In the genomic region with DNA sequence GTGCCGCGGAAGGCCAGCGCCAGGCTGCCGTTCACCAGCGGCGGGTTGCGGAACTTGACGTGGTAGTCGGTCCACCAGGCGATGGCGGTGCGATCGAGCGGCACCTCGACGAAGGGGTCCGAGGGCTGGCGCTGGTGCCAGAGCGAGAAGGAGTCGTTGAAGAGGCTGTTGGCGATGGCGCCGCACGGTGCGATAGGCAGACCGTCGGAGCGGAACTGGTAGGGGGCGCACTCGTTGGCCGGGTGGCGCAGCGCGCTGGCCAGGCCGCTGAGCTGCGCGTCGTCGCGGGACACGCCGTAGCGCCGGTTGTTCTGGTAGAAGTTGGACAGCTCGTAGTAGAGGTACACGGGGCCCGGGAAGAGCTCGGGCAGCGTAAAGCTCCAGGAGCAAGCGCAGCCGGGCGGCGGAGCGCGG, we compare ENCODE assay signal across 9 mouse cellular contexts. TPM values are rescaled to one million over a fixed set of nuclear protein-coding genes. Genes with fewer than 3 reads are reported as not detected.
DNase-seq lines count a peak whose midpoint lies in the region; ATAC-seq and TF ChIP-seq lines count a peak whose summit lies in the region.
"Had no signal": no experiment of that assay in that cellular context is flagged by ENCODE, and none has a peak within 500 bp of the region (broad histone marks: within the 10 kb centered on the region; RNA-seq: fewer than 3 reads in every experiment).

No protein-coding gene starts in this region.

- peak overlapping the region; percentile 40 for H3K4me2 ChIP-seq in forebrain, embryonic 11.5 days (ENCODE audit: low read depth, low read length, severe bottlenecking)

- DNase-seq in left cerebral cortex, adult 2 months (ENCODE audit: extremely low spot score in 1 of 2, low spot score in 2 of 2), result no peak
- DNase-seq in left cerebral cortex, postnatal 14 days (ENCODE audit: low spot score in 2 of 2), result no peak
- peak; percentile 76 for DNase-seq in forebrain, embryonic 11.5 days (ENCODE audit: low spot score)
- DNase-seq in heart, postnatal 36 days, result peak; percentile 30 to 32
- DNase-seq in kidney, postnatal 36 days, result peak; percentile 20 to 69
- DNase-seq in testis, postnatal 14 days (ENCODE audit: low spot score), result peak; percentile 36
- DNase-seq in layer of hippocampus, adult 18-20 months (ENCODE audit: low spot score in 2 of 2), result no peak

- peak overlapping the region; percentile 12; the same call in 1 of the 2 replicates for H3K9ac ChIP-seq in forebrain, embryonic 11.5 days (ENCODE audit: low read length)

- WGBS in forebrain, embryonic 11.5 days, result 1% methylated on average over 55 of the region's 55 CpGs

- peak overlapping the region; percentile 33 for H3K4me3 ChIP-seq in left cerebral cortex, adult 2 months
- peak overlapping the region; percentile 34 for H3K4me3 ChIP-seq in forebrain, embryonic 11.5 days (ENCODE audit: low read depth, low read length)
- H3K4me3 ChIP-seq in megakaryocyte, embryonic 14.5 days (replicated peaks), result peak overlapping the region; percentile 91

- intact Hi-C loops in left cerebral cortex, adult 2 months (cut with DNase I), result loop anchor here (10.0 kb wide), 1 partner anchor 701 kb away; no protein-coding TSS in a partner anchor
- intact Hi-C loops in left cerebral cortex, postnatal 14 days (cut with DNase I), result no loop called here
- intact Hi-C loops in heart, postnatal 36 days (cut with DNase I), result no loop called here

- no peak; the same call in 1 of the 2 replicates for TF ChIP-seq CTCF in left cerebral cortex, adult 2 months (IDR thresholded peaks at IDR 0.05)

- no peak overlapping the region for H3K27ac ChIP-seq in left cerebral cortex, adult 2 months
- no peak overlapping the region for H3K27ac ChIP-seq in forebrain, embryonic 11.5 days (ENCODE audit: low read depth, low read length)

- H3K4me1 ChIP-seq in forebrain, embryonic 11.5 days (replicated peaks; ENCODE audit: control insufficient read depth, insufficient read depth, low read length), result peaks cover 11% of the 10 kb centered on the region; the same call in 1 of the 2 replicates
- H3K4me1 ChIP-seq in megakaryocyte, embryonic 14.5 days, result peaks cover 17% of the 10 kb centered on the region

- H3K36me3 ChIP-seq in forebrain, embryonic 11.5 days (ENCODE audit: control insufficient read depth, insufficient read depth, low read length), result no peaks in the 10 kb centered on the region
- no peaks in the 10 kb centered on the region for H3K36me3 ChIP-seq in megakaryocyte, embryonic 14.5 days (replicated peaks; ENCODE audit: low read length)

- peaks cover 60% of the 10 kb centered on the region for H3K27me3 ChIP-seq in forebrain, embryonic 11.5 days (ENCODE audit: control insufficient read depth, insufficient read depth, low read length)
- peaks cover 84% of the 10 kb centered on the region for H3K27me3 ChIP-seq in megakaryocyte, embryonic 14.5 days (replicated peaks)

- ATAC-seq in forebrain, embryonic 11.5 days (replicated peaks; ENCODE audit: low FRiP score), result peak; percentile 49; the same call in 1 of the 2 replicates

- H3K9me3 ChIP-seq in forebrain, embryonic 11.5 days (ENCODE audit: control insufficient read depth, low read length), result no peaks in the 10 kb centered on the region
- H3K9me3 ChIP-seq in megakaryocyte, embryonic 14.5 days, result peaks cover 13% of the 10 kb centered on the region

RNA-seq across cellular contexts. Expression of gene Tmem30b, which starts 0.5 kb away (rescaled TPM):
- under 1 TPM in 1 of 2 experiments, not detected in 1; 0.11 TPM for total RNA-seq in left cerebral cortex, adult 2 months (2021)
- total RNA-seq in left cerebral cortex, postnatal 14 days (2021), result under 1 TPM; 0.17 to 0.20 TPM
- polyA plus RNA-seq in forebrain, embryonic 11.5 days (2014; fragmentation: Nextera tagmentation; extraction: Ambion mirVana), result 2.4 and 3.4 TPM in 2 replicates
- under 1 TPM; 0.08 to 0.14 TPM for total RNA-seq in heart, postnatal 36 days (2021)
- polyA plus RNA-seq in megakaryocyte, embryonic 14.5 days (2012; ENCODE audit: insufficient read depth, low replicate concordance), result not detected in 2 replicates
- under 1 TPM in 1 of 2 experiments, not detected in 1; 0.10 TPM for total RNA-seq in layer of hippocampus, adult 18-20 months (2021)
- total RNA-seq: MEL had no signal

RNA-seq across cellular contexts. Expression of gene Prkch, which starts 38.9 kb away (rescaled TPM):
- total RNA-seq in left cerebral cortex, adult 2 months (2021), result 1 to 10 TPM; 4.1 to 5.7 TPM
- total RNA-seq in left cerebral cortex, postnatal 14 days (2021), result 1 to 10 TPM; 4.2 to 4.5 TPM
- 5.6 and 6.9 TPM in 2 replicates for polyA plus RNA-seq in forebrain, embryonic 11.5 days (2014; fragmentation: Nextera tagmentation; extraction: Ambion mirVana)
- total RNA-seq in heart, postnatal 36 days (2021), result 10 to 100 TPM; 19.1 to 19.5 TPM
- polyA plus RNA-seq in megakaryocyte, embryonic 14.5 days (2012; ENCODE audit: insufficient read depth, low replicate concordance), result 0.82 and 1.3 TPM in 2 replicates
- 1 to 10 TPM; 3.3 to 3.6 TPM for total RNA-seq in layer of hippocampus, adult 18-20 months (2021)
- total RNA-seq: MEL had no signal

Comparison
In these comparisons a context has a peak if more than half of its experiments do, and no peak if none do; other contexts are left out.
1. DNase-seq: peak in forebrain, embryonic 11.5 days (single experiment), heart, postnatal 36 days (2 of 2), kidney, postnatal 36 days (2 of 2) and testis, postnatal 14 days (single experiment); none in left cerebral cortex, adult 2 months (0 of 2), left cerebral cortex, postnatal 14 days (0 of 2) and layer of hippocampus, adult 18-20 months (0 of 2).
2. H3K4me3 ChIP-seq: peak in every context shown above with its lines; median percentile 91 in megakaryocyte, embryonic 14.5 days; 34 in forebrain, embryonic 11.5 days; 33 in left cerebral cortex, adult 2 months.